Mouse (Mus musculus) liver, embryonic 14.5 days (tissue): ENCODE measurements around the gene Prdm16.

Experiments
- CTCF ChIP-seq: IDR thresholded peaks from 2 replicates; pipeline ENCODE4 v1.5.1; 2016; ENCODE audit warnings: antibody characterized with exemption, low read depth, control low read depth
- EP300 ChIP-seq: IDR thresholded peaks from 2 replicates; pipeline ENCODE4 v1.6.1; 2016; ENCODE audit warnings: antibody characterized with exemption, low read depth

- TF ChIP-seq CTCF (no peak), EP300 (no peak)
These were observed 301.8 kb downstream of the Prdm16 start for GRCm38 (mm10) chr4:154334699-154335402.
